Mouse (Mus musculus): ENCODE measurements at regions not wholly inside any gene's neighbourhood (a gene's known extent, or its start where the extent isn't known, plus 50 kb on each side); places are given as distances from the start of the nearest gene placed in this dataset.
A peak's percentile ranks its signal among the peaks of the same experiment; 100 is the strongest.

DNA sequence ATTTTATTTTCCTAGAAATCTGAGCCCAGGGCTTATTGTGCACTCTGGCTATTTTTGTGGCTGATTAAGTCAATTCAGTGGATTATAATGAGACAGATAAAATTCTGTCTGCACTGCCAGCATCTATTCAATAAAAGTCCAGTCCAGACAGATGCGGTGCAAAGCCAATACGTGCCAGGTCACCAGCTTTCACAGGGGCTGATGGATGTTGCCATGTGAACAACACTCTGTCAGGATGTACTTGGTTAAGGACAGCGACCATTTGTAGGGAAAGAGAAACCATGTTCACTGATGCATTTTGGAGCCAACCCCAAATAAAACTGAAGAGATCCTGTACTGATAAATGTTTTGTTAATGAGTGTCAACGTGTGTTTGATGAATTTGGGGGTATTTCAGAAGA lies 285.0 kb upstream of the Gnpda2 start:
- no peak for DNase-seq (ENCODE audit: low read depth, low spot score)

DNA sequence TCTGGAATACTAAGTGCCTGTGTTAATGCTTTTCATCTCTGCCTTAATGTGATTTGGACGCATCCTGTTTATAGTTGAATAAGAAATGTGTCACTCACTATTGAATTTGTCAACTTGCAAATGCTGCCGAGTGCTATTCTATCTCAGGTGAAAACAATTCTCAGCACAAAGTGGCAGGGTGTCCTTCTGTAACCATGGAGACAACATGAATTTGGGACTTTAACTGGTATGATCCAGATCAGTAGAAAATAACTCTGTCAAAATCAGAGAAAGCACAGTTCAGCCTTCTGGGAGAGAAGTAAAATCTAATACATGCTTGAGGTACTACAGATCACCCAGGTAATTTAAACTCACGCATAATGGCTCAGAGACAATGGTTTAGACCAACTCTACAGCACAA lies 270.9 kb upstream of the Gnpda2 start:
- DNase-seq (ENCODE audit: low read depth, low spot score): no peak

DNA sequence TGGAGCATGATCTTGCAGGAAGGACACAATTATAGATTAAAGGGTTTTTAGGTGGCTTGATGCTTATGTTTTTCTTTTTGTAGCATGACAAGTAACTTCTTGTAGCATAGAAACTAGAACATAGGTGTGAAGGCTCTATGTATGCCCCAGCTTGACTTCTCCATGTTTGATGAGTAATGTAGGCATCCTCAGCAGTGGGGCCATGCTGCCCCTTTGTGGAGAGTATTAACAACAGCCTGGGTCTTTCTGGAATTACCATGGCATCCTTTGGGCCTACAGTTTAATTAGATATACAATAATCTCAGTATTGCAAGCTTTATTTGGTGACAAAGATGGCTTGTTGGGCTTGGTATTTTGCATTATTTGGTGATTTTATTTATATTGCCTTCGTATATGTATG lies 252.7 kb upstream of the Gnpda2 start:
- DNase-seq (ENCODE audit: low read depth, low spot score): no peak

DNA sequence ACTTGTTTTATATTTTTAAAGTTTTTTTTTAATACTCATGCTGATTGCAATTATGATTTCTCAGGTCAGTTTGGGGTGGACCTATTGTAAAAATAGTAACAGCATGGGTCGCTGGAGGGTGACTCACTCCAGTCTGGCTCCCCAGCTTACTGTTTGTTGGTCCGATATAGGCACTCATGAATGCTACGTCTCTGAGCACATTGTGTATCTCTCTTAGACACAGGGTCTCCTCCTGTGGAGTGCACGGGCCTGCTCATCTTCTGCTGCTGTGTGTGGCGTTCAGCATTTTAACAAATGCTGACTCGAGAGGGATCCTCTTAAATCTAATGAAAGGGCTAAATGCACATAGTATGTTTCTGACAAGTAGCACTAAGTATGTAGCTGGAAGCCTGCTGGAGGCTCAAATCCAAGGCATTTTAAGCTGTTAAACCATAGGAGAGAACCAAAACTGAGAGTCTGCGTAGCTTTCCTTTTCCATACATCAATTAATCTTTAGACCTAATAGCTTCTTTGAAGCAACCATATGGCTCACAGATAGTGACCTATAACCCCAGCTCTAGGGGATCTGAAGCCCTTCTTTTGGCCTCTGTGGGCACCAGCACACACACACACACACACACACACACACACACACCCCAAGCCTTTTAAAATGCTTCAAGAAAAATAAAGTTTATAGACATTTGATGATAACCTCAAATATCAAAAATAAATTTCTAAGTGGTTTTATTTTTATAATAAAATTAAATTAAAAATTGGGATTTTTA lies 246.0 kb upstream of the Gnpda2 start:
- DNase-seq (ENCODE audit: low read depth, low spot score): no peak

DNA sequence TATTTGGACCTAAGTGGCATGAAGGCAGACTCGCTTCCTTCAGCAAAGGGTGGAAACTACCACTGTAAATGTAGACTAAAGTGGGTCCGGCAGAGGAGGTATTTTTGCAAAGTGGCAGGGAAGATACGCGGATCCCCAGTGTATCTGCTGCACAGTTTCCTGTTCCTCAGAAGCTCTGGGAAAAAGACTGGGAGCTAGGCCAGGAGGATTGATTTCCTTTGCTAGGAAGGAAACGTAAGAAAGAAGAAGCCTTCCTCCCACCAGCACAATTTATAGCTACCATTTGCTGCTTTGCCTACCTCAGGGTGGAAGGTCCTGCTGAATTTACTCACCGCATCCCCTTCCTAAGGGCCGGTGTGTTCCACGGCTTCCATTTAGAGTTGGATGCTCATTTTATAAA lies 244.2 kb upstream of the Gnpda2 start:
- DNase-seq (ENCODE audit: low read depth, low spot score): no peak

DNA sequence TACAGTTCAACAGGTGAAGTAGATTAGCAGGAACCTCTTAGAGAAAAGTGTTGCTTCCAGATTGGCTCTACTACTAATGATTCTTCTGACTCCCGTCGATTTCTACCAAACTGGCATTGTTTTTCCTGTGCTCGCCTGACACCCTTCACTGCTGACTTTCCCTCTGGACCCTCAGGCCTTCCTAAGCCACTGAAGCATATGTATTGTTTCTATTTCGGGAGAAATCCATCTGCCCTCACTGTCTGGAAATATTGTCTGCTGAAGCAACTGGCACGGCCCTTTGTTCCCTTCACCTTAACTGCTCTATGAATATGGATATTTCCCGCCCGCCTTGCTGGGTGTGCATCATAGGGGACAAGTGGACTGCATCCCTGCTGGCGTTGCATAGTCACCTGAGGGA lies 243.0 kb upstream of the Gnpda2 start:
- no peak for DNase-seq (ENCODE audit: low read depth, low spot score)

DNA sequence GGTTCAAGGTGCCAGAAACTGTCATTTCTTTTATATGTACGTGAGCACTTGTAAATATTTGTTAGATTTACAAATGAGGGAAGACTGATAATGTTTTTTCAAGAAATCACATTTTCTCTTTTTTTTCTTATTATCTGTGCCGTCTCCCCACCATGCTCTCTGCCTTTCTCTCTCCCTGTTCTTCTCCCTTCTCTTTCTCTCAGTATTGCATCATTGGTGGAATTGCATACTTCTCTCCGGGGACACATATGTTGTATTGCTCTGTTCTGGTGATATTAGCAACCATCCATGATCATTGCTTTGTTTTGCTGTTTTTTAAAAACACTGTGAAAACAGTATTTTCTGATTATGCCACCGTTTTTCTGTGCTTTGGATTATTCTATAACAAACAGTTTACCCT lies 225.6 kb upstream of the Gnpda2 start:
- DNase-seq (ENCODE audit: low read depth, low spot score): no peak

DNA sequence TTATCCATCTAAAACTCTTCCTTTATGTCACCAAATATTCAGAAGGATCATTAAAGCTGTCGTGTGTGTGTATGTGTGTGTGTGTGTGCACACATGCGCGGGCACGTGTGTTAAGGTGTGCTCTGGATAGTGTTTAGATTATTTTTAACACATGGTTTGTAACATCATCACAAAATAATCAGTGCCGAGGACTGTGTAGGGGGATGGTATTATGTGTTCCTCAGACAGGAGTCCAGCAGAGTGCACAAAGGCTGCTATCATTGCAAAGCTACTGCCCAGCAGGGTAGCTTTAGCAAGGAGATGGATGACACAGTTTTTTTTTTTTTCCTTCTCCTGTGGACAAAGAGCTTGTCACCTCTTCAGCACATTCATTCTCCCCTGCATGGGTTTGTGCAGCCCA lies 224.9 kb upstream of the Gnpda2 start:
- DNase-seq (ENCODE audit: low read depth, low spot score): no peak

DNA sequence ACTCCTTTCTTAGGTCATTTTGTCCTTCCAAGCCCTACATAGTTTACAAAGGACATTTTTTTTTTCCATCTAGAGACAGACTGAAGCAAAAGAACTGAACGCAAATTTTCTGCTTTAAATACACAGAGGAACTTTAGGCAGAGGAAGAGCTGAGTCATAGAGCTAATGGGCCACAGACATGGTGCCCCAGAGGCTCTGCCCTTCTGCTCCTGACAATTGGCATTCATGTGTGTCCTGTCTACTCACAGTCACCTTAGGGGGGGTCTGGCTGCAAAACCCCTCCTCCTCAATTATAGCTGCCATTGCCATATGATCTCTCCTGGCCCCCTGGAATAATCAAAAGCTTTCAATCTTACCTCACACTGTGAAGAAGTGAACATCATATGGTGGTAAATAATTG lies 223.2 kb upstream of the Gnpda2 start:
- no peak for DNase-seq (ENCODE audit: low read depth, low spot score)

DNA sequence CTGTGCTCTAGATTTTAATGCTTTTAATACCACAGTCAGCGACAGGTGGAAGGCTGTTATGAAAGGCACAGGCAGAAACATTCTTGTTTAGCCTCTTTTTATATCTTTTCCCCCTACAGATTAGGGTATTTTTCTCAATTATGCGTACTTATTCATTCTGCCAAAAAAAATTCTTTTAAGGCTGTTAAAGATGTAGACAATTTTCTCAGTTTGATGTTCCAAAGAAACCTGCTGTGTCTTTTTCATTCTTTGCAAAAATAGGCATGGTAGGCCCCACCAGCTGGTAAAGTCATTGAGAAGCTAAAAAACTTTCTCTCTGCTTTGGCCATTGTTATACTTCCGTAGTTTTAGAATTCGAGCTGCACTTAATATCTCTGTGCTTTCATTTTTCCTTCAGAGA lies 210.5 kb upstream of the Gnpda2 start:
- DNase-seq (ENCODE audit: low read depth, low spot score): no peak

DNA sequence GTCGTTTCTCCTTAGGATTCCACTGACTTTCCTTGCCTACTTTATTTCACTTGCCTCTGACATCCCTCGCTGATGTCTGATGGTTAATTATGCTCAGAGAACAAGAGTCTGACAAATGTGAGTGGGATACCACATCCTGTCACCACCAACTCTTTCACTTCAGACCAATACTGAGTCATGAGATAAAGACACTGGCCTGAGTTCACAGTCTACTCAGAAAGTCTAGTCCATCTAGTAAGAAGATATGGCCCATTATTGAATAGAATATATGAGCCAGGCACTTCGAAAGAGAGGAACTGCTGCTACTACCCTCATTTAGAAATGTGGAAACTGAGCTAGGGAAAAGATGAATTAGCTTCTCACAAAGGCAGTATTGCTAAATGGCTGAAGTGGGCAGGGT lies 210.0 kb upstream of the Gnpda2 start:
- no peak for DNase-seq (ENCODE audit: low read depth, low spot score)

DNA sequence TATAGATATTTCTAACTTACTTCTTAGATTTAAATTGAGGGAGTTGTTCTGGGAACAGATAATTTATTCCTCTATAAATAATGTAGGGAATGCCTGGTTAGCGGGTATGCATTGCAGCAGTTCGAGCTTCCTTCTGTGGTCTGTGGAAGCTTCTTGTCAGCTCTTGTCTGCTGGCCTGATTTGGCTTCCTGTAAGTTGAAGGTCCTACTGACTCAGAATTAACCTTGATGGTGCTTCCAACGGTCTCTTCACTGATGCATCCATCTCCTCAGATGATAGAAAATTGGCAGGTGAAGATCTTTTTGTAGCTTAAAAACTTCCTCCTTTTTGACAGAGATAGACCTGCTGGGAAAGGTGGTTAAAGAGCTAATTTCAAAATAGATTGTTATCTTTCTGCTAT lies 203.2 kb upstream of the Gnpda2 start:
- no peak for DNase-seq (ENCODE audit: low read depth, low spot score)

DNA sequence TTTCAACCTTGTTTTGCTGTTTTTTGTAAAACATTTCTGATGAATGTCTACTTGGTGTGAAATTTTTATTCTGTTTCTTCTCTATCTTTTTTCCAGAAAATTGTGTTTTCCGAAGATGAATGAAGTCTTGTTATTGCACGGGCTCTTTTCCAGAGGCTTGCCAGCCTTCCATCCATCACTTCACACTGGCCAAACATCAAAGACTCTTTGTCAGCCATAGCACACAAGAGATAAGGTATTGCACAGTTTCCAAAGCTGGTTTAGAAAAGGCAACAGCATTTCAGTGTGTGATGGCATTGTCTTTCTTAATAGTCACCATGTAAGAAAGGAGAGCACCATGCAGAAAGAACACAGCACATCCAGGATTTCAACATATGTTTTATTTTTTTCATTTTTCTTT lies 202.5 kb upstream of the Gnpda2 start:
- no peak for DNase-seq (ENCODE audit: low read depth, low spot score)

DNA sequence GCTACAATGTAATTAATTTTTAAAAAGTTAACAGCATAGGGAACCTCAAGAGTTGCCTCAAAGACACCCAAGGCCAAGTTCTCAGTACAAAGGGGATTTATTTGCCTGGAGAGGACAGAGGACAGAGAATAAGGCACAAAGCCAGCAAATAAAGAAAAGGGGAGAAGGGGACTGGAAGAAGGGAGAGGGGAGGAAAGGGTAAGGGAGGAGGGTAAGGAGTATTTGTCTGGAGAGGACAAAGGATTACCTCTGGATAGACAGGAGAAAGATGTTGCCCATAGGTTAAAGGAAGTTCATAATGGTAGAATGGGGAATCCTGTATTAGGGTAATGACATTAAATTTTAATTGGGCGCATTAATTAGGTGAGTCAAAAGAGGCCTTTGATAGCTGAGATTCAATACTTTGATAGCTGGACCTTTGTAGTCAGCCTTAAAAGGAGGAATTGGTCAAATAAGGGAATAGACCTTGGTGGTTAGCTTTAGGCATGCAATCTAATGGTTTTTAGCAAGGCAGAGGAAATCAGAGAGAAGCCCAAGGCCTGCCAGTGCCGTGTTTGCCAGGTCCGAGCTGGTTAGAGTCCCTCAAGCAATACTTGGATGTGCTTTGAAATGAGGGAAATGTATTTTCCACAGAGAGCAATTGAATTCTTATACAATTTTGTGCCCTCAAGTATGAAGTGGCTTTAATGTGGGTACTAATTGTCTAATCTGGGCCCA lies 164.8 kb upstream of the Gnpda2 start:
- no peak for DNase-seq (ENCODE audit: low read depth, low spot score)

DNA sequence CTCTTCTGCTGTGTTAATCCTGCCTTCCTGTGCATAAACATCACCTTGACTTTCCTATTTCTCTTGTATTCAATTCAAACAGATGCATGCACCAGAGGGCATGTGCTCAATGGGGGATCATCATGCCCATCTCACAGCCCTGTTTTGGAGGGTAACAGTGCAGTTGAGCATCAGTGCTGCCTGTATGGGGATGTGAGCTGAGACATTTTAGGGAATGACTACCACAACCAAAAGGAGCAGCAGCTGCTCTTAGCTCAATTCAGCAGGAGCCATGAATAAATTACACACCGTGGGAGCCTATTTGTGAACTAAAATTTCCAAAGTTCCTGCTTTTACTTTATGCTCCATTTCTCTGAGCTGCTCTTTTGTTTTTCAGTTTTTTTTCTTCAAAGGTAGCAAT lies 164.2 kb upstream of the Gnpda2 start:
- DNase-seq (ENCODE audit: low read depth, low spot score): no peak

DNA sequence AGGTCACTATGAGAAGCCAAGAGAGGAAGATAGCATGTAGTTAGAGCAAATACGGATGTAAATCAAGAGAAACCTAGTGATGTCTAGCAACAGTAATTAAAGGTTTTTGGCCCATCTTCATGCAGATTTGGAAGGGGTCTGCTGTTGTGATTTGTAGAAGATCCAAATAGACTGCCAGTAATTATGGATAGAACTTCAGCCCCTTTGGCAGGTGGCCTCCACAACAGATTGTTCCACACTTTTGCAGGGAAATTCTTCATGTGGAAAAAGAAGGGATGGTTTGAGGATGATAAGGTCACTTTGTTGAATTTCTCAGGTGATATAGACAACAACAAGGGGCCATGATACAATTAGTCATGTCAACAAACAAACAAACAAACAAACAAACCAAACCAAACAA lies 148.4 kb upstream of the Gnpda2 start:
- no peak for DNase-seq (ENCODE audit: low read depth, low spot score)

DNA sequence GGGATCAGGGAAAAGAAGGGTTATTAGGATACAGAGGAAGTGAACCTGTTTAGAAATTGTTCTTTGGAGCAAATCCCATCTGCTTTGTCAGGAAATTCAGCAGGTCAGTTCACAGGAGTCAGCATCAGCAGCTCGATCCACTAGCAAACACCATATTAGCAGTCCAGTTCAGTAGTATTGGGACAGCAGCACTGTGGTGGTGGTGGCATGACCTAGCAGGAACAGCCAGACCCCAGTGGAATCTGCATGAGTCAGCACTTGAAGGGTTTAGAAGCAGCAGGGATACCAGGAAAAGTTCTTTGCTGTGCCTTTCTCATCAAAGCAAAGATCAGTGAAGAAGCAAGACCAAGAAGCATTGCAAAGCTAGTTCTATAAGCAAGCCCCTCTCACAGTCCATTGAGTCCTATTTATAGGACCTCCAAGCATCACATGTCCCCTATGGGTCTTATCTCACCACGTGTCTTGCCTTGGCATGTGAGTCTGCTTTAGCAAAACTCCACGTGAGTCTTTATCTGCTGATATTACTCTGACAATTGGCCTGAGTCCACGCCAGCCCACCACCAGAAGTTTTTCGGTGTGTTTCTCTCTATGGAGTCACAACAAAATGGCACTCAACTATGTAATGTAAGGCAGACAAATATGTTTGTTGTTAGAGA lies 129.3 kb upstream of the Gnpda2 start:
- no peak for DNase-seq (ENCODE audit: low read depth, low spot score)

DNA sequence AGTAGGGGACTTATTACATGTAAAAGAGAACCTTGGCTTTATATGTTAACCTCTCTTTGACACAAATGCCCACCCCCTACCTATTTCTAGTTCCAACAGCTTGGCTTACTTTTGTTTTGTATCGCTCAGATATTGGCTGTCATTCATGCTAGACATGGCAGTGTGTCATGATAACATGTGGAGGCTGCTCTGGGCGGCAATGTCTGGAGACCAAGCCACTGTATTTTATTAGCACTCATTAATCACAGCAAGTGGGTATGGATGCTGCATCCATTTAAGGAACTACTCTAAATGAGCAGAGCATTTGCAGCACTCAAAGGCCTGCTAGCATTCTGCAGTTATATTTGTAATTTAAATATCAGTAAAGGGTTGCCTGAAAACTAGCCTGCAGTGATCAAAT lies 123.9 kb upstream of the Gnpda2 start:
- no peak for DNase-seq (ENCODE audit: low read depth, low spot score)

DNA sequence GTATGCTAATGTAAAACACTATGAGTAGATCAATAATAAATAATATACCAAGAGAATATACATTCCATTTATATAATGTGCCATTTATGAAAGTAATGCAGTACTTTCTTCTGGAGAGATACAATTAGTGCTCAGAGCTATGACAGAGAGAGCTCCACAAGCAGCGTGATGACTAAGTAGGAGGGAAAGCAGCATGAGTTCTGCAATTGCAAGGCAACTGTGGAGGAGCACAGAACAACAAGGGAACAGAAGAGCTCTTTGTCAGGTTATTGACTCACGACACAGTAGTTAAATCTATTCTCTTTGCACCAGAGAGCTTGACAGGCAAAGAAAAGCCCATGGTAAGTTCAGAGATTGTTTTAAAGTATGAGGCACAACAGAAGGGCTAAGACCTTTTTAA lies 115.0 kb upstream of the Gnpda2 start:
- DNase-seq (ENCODE audit: low read depth, low spot score): no peak

DNA sequence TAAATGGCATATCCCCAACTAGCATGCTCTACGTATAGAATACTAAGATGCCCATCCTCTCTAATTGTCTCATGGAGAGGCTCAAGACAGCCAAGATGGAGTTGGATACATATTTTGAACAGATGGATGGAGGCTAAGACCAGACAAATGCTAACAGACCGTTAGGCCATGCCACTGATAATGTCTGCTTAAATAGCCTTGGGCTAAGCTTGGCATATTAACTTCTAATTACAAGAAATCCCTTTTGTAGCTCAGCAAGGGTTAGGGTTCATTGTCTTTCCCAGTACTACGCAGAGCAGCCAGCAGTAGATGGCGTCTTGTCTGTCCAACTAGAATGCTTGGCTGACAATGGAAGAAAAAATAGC lies 113.0 kb upstream of the Gnpda2 start:
- DNase-seq (ENCODE audit: low read depth, low spot score): no peak

DNA sequence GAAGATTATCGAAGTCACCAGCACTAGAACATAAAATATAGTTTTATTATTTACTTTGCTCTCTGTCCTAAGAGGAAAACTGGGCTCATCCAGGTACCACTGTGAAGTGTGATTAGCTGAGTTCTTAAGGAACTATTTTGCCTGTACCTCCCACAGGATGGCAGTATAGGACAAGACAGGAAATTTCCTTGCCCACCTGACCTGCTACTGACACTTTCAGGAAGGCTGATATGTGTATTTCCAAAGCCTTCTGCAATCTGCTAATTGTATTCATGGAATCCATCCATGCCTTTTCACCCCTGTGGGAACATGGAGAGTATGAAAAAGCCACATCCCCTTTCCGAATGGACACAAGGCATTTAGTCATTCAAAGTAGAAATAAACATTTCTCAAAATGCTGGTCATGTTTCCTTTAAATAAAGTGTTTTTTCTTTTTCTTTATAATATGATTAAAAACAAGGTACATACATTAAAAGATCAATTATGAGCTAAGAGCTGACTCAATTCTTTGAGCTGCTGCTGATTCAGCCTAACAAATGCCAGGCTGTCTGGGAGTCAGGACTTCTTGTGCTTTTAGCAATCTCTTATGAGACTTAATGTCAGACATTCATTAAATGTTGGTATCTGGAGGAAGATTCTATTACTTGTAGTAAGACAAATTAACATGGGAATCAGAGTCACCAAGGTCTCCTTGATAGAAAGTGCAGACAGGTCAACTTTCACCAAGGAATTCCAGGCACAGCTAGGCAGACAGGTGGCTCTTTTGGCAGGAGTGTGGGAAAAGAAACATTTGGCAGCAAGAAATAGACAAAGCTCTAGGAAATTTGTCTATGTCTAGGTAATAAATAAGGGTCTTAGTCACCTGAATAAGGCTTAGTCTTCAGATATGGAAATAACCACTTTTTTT lies 112.4 kb upstream of the Gnpda2 start:
- peak; percentile 19 for DNase-seq (ENCODE audit: low read depth, low spot score)

DNA sequence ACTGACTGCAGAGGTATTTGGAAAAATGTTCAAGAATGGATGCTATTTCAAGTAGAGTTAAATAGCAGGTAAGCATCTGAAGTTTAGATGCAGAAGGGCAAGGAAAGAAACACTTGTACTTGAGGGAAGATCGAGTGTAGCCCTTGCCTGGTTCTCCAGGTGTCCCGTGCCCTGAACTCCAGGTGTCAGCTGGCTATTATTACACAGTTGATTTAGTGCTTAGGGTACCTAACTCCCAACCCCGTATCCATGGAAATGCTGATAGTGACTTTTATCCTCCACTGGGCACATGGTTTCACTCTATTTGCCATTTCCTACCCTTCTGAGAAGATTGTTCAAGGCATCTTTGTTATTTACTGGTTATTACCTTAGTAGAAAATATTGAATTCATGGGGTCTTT lies 86.6 kb upstream of the Gnpda2 start:
- no peak for DNase-seq (ENCODE audit: low read depth, low spot score)
